Mouse (Mus musculus) CH12.LX (cell line): ENCODE data around the gene Tpst1. TPM values are rescaled to one million over a fixed set of nuclear protein-coding genes. Genes with fewer than 3 reads are reported as not detected.

Experiments used
- DNase-seq: peaks from one replicate; pipeline ENCODE4 v3.0.0-alpha.2; 2013; ENCODE audit errors: extremely low read depth
- H3K27ac ChIP-seq: 2 replicates; pipeline ENCODE4 v1.5.1; 2012; ENCODE audit warnings: low read depth, mild to moderate bottlenecking, control low read depth, moderate library complexity; ENCODE audit not compliant: insufficient read depth
- H3K27me3 ChIP-seq: replicated peaks from 2 replicates; pipeline ENCODE3; 2012; ENCODE audit warnings: inconsistent platforms
- H3K36me3 ChIP-seq, 2 experiments: replicated peaks in 1 of 2; 2 replicates each; pipeline versions ENCODE3 to v1.6.1; 2012; ENCODE audit warnings: inconsistent platforms in 1 of 2, low read length in 1 of 2, mild to moderate bottlenecking in 1 of 2, mixed read lengths in 1 of 2, moderate library complexity in 1 of 2; ENCODE audit not compliant: control insufficient read depth in 1 of 2, insufficient read depth in 1 of 2
- H3K4me1 ChIP-seq, 2 experiments: 2 replicates each; pipeline ENCODE4 v1.6.1; 2012; ENCODE audit warnings: inconsistent platforms in 1 of 2, moderate library complexity in 1 of 2; ENCODE audit not compliant: insufficient read depth in 2 of 2, control insufficient read depth in 1 of 2
- H3K4me2 ChIP-seq: 2 replicates; pipeline ENCODE4 v1.6.1; 2012; ENCODE audit warnings: low read depth, mild to moderate bottlenecking, control low read depth; ENCODE audit not compliant: poor library complexity, insufficient read depth, severe bottlenecking
- H3K4me3 ChIP-seq, 3 experiments: fragments of 150-350 bp in 1 of 3; sonication (generic) in 1 of 3; replicated peaks in 1 of 3; 2 replicates each; pipeline versions ENCODE3 to v1.5.1; 2011 to 2012; ENCODE audit warnings: low read depth in 2 of 3, low read length in 2 of 3, mild to moderate bottlenecking in 2 of 3, moderate library complexity in 2 of 3, control low read depth in 1 of 3, improper control_type of control experiment in 1 of 3, inconsistent platforms in 1 of 3, mixed read lengths in 1 of 3; ENCODE audit not compliant: poor library complexity in 1 of 3
- H3K79me2 ChIP-seq: replicated peaks from 2 replicates; pipeline ENCODE4 v1.6.1; 2012; ENCODE audit warnings: mild to moderate bottlenecking, moderate library complexity; ENCODE audit not compliant: control insufficient read depth, poor library complexity, insufficient read depth, severe bottlenecking; ENCODE audit errors: extremely low read depth
- H3K9ac ChIP-seq: 2 replicates; pipeline ENCODE4 v1.6.1; 2012; ENCODE audit warnings: low read depth, mild to moderate bottlenecking, control low read depth, moderate library complexity; ENCODE audit not compliant: insufficient read depth
- H3K9me3 ChIP-seq: replicated peaks from 2 replicates; pipeline ENCODE3; 2012; ENCODE audit warnings: low read length, inconsistent platforms, mixed read lengths
- EP300 ChIP-seq: IDR thresholded peaks from 2 replicates; pipeline ENCODE4 v1.6.1; 2011; ENCODE audit warnings: low read length, improper control_type of control experiment
- GABPA ChIP-seq: IDR thresholded peaks from 2 replicates; pipeline ENCODE4 v1.6.1; 2012; ENCODE audit warnings: low read depth, low read length, improper control_type of control experiment, inconsistent platforms; ENCODE audit not compliant: insufficient replicate concordance
- IRF4 ChIP-seq: IDR thresholded peaks from 2 replicates; pipeline ENCODE4 v1.6.1; 2014; ENCODE audit warnings: low read depth, mild to moderate bottlenecking, inconsistent platforms, low read length, improper control_type of control experiment
- JUN ChIP-seq: IDR thresholded peaks from 2 replicates; pipeline ENCODE4 v1.6.1; 2011; ENCODE audit warnings: low read depth, mild to moderate bottlenecking, low read length, improper control_type of control experiment, moderate library complexity; ENCODE audit not compliant: insufficient read depth
- MAFK ChIP-seq: IDR thresholded peaks from 2 replicates; pipeline ENCODE4 v1.6.1; 2011; ENCODE audit warnings: low read length, improper control_type of control experiment; ENCODE audit not compliant: insufficient replicate concordance
- MAZ ChIP-seq: IDR thresholded peaks from 2 replicates; pipeline ENCODE4 v1.6.1; 2012; ENCODE audit warnings: low read depth, mild to moderate bottlenecking, inconsistent platforms, low read length, improper control_type of control experiment, moderate library complexity
- MXI1 ChIP-seq: IDR thresholded peaks from 2 replicates; pipeline ENCODE4 v1.6.1; 2011; ENCODE audit warnings: mild to moderate bottlenecking, low read depth, low read length, improper control_type of control experiment
- PAX5 ChIP-seq: IDR thresholded peaks from 2 replicates; pipeline ENCODE4 v1.6.1; 2012; ENCODE audit warnings: low read length, inconsistent platforms, mixed read lengths
- USF2 ChIP-seq: conservative IDR thresholded peaks from 2 replicates; pipeline ENCODE4 v1.6.1; 2011; ENCODE audit warnings: low read depth, low read length, improper control_type of control experiment
- ZKSCAN1 ChIP-seq: IDR thresholded peaks from 2 replicates; pipeline ENCODE4 v1.6.1; 2012; ENCODE audit warnings: low read depth, inconsistent platforms, low read length, improper control_type of control experiment, borderline replicate concordance
- dilution Hi-C: fragments of 300-500 bp; cut with MboI; formaldehyde crosslinking; loops from 2 replicates; pipeline ENCODE4 v1.14.3; 2020; ENCODE audit warnings: low sequenced_read_pairs; ENCODE audit not compliant: extremely low pct_unique_long_range_greater_than_20kb, extremely low pct_ligation_motif_present
- in situ Hi-C: fragments of 300-500 bp; cut with MboI; formaldehyde crosslinking; loops from 3 replicates; pipeline ENCODE4 v1.14.3; 2019; ENCODE audit warnings: low sequenced_read_pairs, low pct_ligation_motif_present, low pct_unique_long_range_greater_than_20kb, mixed read lengths
- polyA plus RNA-seq: library from polyadenylated mRNA; unstranded; fragments of >175 nt; gene quantifications from 2 replicates; pipeline ENCODE4 v1.2.1, GENCODE M21; 2012; ENCODE audit warnings: low read depth; ENCODE audit not compliant: insufficient read length
- total RNA-seq, 2 experiments: library from RNA; depleted of rRNA; stranded (reverse); fragments of 300-350 nt in 1 of 2; fragments of >200 nt in 1 of 2; gene quantifications; 2 replicates each; pipeline ENCODE4 v1.2.3; 2012 to 2014

Tpst1 gene
- total and polyA plus RNA-seq, 3 experiments: 36.8 to 52.5 (median 43.2) TPM

DNA sequence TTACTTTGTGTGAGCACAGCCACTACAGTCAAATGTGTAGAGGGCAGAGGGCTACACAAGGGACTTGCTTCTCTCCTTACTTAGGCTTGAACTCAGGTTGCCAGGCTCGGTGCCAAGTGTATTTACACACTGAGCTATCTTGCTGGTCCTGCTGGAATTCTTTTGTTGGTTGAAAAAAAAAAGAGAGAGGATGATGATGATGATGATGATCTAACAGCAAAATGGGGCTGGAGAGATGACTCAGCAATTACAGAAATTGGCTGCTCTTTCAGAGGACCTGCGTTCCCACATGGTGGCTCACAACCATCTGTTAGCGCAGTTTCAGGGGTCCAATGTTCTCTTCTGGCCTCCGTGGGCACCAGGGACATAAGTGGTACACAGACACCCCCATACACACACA, 15.5 kb downstream of the Tpst1 start:
- H3K27ac ChIP-seq: peak overlapping the region; percentile 24; the same call in 1 of the 2 replicates
- dilution Hi-C loops: no loop called here
- H3K4me2 ChIP-seq: 0 out of 2 replicates have a peak overlapping the region, but pooled peaks have one; percentile 17

DNA sequence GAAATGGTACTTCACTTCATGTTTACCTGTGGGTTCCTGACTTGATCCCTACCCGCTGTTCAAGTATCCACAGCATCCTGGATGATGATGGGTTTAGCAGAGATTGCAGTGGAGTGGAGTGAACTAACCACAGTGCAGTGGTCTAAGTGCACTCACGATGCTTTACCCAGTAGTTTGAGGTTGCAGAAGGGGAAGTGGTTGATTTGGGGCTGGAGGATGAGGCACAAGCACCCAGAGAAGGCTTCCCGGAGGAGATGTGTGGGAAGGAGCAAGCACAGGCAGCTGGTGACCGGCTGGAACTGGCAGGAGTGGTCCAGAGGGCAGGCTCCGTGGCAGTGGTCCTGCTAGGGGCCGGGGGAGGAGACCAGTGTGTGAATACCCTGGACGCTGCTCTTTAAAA, 16.1 kb downstream of the Tpst1 start:
- DNase-seq: peak; percentile 74
- Histone ChIP-seq H3K4me3 (peak overlapping the region in 1 of 3 experiments; percentile 8), H3K9me3 (peaks cover 2% of the 10 kb centered on the region), H3K4me2 (peak overlapping the region; percentile 17; the same call in 1 of the 2 replicates), H3K79me2 (peaks cover 45% of the 10 kb centered on the region), H3K4me1 (peaks cover 21 to 38% of the 10 kb centered on the region in 2 experiments), H3K9ac (no peak overlapping the region), H3K27me3 (no peaks in the 10 kb centered on the region), H3K36me3 (peaks cover 11 to 77% of the 10 kb centered on the region in 2 experiments), H3K27ac (peak overlapping the region; percentile 73)
- in situ Hi-C loops: no loop called here
- TF ChIP-seq USF2 (no peak), IRF4 (no peak), MAFK (no peak), EP300 (peak; percentile 29; the same call in 1 of the 2 replicates)
- dilution Hi-C loops: no loop called here

More for the DNA sequence above, 15.5 kb downstream of the Tpst1 start:
- Histone ChIP-seq H3K27me3 (no peaks in the 10 kb centered on the region), H3K4me3 (no peak overlapping the region), H3K9ac (no peak overlapping the region)
- TF ChIP-seq MAFK (peak; percentile 85; the same call in 1 of the 2 replicates), MAZ (no peak), GABPA (no peak)
- TF ChIP-seq, all 38 proteins: peak for 1
- in situ Hi-C loops: no loop called here
- H3K9me3 ChIP-seq: peaks cover 2% of the 10 kb centered on the region
- peaks cover 21 to 38% of the 10 kb centered on the region in 2 experiments for H3K4me1 ChIP-seq
- peaks cover 11 to 79% of the 10 kb centered on the region in 2 experiments for H3K36me3 ChIP-seq
- peaks cover 44% of the 10 kb centered on the region for H3K79me2 ChIP-seq
- DNase-seq: no peak

DNA sequence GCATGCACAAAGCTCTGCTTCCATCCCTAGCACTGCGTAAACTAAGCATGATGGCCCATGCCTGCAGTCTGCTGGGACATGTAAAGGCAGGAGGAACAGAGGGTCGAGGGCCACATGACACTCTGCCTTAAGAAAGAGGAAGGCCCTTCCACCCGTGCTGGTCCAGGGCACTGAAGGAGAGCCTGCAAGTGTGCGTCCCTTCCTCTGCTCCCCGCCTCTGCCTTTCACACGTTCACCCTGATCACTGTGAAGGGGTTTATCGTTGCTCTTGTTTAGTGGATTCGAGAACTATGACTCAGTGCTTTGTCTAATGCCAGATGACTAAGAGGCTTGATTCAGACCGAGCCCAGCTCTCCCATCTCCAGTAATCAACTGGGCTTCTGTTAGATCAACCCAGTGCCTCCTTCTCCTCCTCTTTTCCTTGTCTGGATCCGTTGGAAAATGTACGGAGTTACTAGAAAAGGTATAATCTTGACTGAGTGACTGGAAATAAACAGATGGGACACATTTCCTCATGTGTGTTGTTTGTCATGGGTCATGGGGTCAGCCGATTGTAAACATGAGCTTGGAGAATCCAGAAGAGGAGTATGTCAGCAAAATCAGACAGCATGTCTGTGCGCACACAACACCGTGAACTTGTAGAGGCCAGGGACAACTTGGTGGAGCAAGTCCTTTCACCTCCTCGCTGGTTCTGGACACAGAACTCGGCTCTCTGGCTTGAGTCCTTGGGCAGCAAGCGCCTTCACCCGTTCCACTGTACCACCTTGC, 16.7 kb downstream of the Tpst1 start:
- H3K4me2 ChIP-seq: peak overlapping the region; percentile 8; the same call in 1 of the 2 replicates
- in situ Hi-C loops: no loop called here
- peaks cover 46% of the 10 kb centered on the region for H3K79me2 ChIP-seq
- H3K9me3 ChIP-seq: peaks cover 2% of the 10 kb centered on the region
- no peak for TF ChIP-seq JUN
- no peak for TF ChIP-seq MAZ
- TF ChIP-seq MXI1: no peak
- TF ChIP-seq MAFK: no peak
- no peak for TF ChIP-seq PAX5
- no peak for TF ChIP-seq ZKSCAN1
- TF ChIP-seq, all 38 proteins: peak for 0
- H3K9ac ChIP-seq: no peak overlapping the region
- H3K4me1 ChIP-seq: peaks cover 21 to 38% of the 10 kb centered on the region in 2 experiments
- H3K36me3 ChIP-seq: peaks cover 6 to 72% of the 10 kb centered on the region in 2 experiments
- peak; percentile 44 for DNase-seq
- H3K27me3 ChIP-seq: no peaks in the 10 kb centered on the region
- dilution Hi-C loops: no loop called here
- peak overlapping the region in 1 of 3 experiments; percentile 8 for H3K4me3 ChIP-seq
- H3K27ac ChIP-seq: peak overlapping the region; percentile 73
